Mouse (Mus musculus) spleen, postnatal 4 days (tissue): ENCODE measurements around the gene Irs2.
A peak's percentile ranks its signal among the peaks of the same experiment; 100 is the strongest.

Source experiments
- DNase-seq, 2 experiments: peaks; one replicate each; pipeline ENCODE4 v3.0.0; 2022; ENCODE audit warnings: low spot score in 2 of 2

Gene Irs2

DNA sequence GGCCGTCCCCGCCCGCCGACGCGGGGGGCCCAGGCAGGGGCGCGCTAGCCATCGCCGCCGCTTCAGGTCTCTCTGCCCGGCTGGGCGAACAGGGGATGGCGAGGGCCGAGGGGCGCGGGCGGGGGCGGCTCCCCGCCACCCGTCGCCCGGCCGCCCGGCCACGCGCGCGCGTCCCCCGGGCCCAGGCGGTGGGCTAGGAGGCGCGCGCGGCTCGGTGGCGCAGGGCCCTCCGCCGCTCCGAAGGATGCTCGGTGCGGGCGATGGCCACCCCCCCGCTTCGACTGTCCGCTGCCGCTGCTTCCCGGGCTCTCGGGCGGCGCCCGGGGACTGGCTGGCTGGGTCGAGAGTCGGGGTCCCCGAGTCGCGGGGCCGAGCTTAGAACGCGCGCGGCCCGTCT is at the start of gene Irs2:
Irs2 (minus strand) TSS at position 80 of the 397 bp plus-strand sequence.
- no peak for DNase-seq

- DNase-seq: no peak
These were observed 48.4 kb upstream of the Irs2 start for GRCm38 (mm10) chr8:11056665-11057064.

DNA sequence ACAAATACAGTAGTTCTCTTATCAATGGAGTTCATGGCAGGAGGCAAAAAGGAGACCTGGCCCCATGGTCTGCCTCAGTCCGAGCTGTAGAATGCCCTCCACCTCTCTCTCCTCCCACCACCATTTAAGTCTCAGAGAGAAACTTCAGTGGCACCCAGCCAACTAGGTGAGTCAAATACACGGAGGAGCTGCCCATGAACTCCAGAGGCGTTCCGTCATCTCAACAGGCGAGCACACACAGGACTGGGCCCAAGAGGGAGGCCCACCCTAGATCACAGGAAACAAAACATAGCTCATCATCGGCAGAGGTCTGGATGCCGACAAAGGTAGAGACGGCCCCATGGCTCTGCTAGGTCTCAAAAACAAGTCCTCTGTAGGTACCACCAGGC is 47.9 kb upstream of the Irs2 start:
- no peak for DNase-seq

DNA sequence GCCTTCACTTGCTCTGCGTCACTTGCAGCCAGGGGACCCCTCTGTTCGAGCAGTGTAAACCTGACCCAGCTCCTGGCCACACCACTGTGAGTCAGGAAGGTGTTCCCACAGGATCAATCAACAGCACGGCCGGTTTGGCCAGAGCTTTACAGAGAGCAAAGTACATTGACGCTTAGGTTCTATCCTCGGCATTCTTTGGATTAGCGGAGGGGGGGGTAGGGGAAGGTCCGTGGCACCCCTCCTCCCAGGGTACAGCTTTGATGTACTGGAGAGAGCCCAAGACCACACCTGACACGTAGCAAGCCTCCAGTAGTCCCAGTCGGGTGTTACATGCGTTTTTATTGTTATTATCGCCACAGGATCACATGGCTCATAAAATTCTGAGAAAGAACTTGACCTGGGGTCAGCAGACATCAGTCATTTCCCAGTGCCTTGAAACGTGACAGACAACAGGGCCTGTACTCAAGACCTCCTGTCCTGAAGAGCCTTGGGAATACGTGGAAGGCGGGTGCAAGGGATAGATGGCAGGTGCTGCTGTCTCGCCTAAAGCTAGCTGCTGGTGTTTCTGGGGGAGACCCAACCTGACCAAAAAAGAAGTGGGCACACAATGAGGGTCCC is 47.4 kb upstream of the Irs2 start:
- DNase-seq: no peak

DNA sequence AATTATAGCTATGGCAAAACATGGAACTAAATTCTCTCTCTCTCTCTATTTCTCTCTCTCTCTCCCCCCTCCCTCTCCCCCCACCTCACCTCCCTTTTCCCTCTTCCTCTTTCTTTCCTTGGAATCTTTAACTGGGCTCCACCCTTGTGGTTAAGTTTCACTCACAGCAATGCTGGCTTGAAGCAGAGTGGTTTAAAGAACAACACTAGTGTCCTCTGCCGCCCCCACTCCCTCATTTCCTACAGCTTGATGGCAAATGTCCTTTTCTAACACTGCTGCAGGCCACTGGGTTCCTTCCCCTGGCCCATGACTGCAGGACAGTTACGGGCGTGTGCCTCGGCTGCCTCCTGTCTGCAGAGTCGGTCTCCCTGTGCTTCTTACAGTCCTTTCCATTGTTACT is 41.6 kb upstream of the Irs2 start:
- no peak for DNase-seq

DNA sequence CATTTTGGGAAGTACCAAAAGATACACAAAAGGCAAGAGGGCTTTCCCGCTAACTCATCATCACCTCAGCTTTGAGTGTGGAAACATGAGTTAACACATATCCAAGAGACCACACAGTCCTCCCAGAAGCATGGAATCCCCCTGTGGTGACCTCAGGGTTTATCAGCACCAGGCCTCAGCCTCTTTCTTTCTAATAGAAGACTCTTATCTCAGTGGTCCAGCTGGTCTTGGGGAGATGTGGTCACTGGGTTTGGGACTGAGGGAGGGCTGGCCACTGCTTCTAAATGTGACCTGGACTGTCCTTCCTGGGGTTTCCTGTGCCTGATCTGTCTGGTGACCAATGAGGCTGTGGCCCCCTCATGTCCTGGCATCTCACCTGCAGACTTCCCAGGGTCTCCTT is 39.6 kb upstream of the Irs2 start:
- DNase-seq: no peak

GRCm38 (mm10) chr8:11044660-11045059 is 36.4 kb upstream of the Irs2 start:
- no peak for DNase-seq

GRCm38 (mm10) chr8:11043591-11043990 is 35.3 kb upstream of the Irs2 start:
- no peak for DNase-seq

DNA sequence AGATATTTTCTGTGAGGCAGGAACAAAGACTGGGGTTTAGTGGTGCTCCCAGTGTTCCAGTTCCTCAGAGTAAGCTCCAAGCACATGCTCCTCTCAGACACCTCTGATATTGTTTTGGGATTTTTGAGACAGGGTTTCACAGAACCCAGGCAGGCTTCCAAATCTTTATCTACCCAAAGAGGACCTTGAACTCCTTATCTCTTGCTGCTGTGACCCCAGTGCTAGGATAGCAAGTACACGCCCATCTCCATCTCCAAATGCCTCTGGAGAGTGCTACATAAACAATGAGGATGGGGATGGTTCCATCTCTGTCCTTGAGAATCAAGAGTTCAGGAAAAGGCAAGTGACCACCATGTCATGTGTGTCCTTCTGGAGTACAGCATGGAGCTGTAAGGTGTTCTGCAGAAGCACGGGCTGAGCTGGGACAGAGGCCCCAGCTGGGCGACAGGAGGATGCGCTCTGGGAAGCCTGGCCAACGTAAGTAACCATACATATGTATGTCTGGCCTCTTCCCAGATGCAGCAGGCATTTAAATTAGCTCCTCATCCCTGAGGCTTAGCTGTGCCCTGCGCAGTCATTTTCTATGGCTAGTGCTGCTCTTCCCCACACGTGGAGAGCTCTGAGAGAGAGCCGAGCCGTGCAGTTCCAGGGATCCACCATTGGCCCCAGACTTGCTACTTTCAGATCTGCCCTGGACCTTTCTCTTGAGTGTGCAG is 34.8 kb upstream of the Irs2 start:
- DNase-seq: no peak

GRCm38 (mm10) chr8:11040088-11040487 is 31.8 kb upstream of the Irs2 start:
- no peak for DNase-seq

- no peak for DNase-seq
These were observed 30.5 kb upstream of the Irs2 start for GRCm38 (mm10) chr8:11038788-11039187.

- DNase-seq: no peak
These were observed 30.1 kb upstream of the Irs2 start for GRCm38 (mm10) chr8:11038367-11038766.

DNA sequence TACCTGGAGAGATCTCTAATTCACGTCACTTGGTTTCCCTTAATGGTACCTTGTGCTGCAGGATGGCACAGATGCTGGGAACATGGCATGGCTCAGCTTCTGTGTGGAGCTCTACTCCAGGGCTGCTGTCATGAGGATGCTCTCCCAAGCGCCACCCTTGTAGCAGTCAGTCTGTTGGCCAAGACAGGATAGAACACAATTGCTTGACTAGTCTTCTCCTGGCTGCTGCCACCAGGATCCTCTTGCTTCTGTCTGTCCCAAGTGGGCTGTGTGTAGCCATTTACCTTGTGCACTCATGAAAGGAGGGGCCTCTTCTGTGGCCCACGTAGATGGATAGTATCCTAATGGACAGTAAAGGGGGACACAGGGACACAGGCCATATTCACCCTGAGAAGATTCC is 28.5 kb upstream of the Irs2 start:
- DNase-seq: no peak

DNA sequence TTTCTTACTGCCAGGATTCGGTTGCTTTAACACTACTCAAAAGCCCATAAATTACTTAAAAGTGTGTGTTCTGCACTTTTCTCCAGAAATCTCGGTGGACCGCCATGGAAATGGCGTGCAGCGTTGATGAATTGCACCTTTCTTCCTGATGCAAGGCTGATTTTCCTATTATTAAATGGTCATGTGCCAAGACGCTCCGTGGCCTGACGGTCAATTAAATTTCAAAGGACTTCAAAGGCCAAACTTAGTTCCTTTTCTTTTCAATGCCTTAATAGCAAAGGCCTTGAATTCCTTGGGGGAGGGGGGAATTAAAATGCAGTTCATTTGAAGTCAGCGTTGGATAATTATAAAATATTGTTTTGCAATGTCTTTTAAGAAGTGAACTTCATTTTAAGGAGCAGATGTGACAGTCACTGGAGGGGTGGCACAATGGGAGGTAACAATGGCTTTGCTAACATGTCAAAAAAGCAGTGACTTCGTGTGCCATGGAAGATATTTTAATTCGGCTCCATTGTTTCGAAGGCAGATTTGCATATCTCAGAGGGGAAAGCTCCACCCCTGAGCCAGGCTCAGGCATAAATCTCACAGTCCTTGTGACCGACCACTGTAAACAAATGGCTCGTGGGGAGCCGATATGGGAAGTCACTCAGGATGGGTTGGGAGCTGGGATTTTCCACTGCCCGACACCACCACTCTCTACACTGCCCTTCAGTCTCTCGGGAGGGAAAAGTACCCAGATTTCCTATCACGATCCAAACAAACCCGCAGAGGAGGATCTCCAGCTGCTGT is 27.6 kb upstream of the Irs2 start:
- no peak for DNase-seq

- DNase-seq: no peak
These were observed 16.6 kb upstream of the Irs2 start for GRCm38 (mm10) chr8:11024871-11025270.

- no peak for DNase-seq
These were observed 12.8 kb upstream of the Irs2 start for GRCm38 (mm10) chr8:11020949-11021572.

DNA sequence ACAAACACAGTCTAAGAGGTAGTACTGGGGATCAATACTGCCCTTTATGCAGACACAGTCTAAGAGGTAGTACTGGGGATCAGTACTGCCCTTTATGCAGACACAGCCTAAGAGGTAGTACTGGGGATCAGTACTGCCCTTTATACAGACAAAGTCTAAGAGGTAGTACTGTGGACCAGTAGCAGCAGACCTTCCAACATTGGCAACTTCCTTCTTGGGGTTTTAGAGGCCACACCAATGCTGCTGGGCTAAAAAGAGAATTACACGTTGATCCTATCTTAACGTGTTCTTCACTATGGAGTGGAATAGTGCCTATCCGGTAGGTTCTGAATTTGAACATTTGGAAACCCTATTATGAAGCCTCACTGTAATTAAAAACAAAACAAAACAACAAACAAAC is 7.4 kb upstream of the Irs2 start:
- no peak for DNase-seq

GRCm38 (mm10) chr8:11013258-11013657 is 5.0 kb upstream of the Irs2 start:
- peak; percentile 52 to 76 for DNase-seq

- no peak for DNase-seq
These were observed 3.7 kb upstream of the Irs2 start for GRCm38 (mm10) chr8:11011787-11012485.

- DNase-seq: no peak
These were observed 2.8 kb upstream of the Irs2 start for GRCm38 (mm10) chr8:11010913-11011605.

- DNase-seq: no peak
These were observed 2.1 kb upstream of the Irs2 start for GRCm38 (mm10) chr8:11010398-11010797.
